Mouse (Mus musculus) gastrocnemius, postnatal 36 days (tissue): ENCODE measurements around the gene Jmy. TPM values are rescaled to one million over a fixed set of nuclear protein-coding genes. Genes with fewer than 3 reads are reported as not detected.

Experiments used
- DNase-seq, 2 experiments: peaks; one replicate each; pipeline ENCODE4 v3.0.0; 2022
- intact Hi-C: fragments of 180-260 bp; cut with DNase I; formaldehyde crosslinking; loops from one replicate; pipeline ENCODE4 v1.15.1; 2025
- total RNA-seq, 2 experiments: library from RNA; stranded (reverse); gene quantifications; 2 replicates each; pipeline ENCODE4 v1.2.3; 2021

The Jmy gene
- total RNA-seq, 2 experiments from 2014 or later = 23.5 to 26.7 TPM

- no peak for DNase-seq
- intact Hi-C loops = no loop called here
Observed at GRCm38 (mm10) chr13:93478344-93478743, 21.3 kb downstream of the Jmy start.

- no peak for DNase-seq
- intact Hi-C loops = no loop called here
Observed at GRCm38 (mm10) chr13:93468355-93468754, 31.3 kb downstream of the Jmy start.

- intact Hi-C loops = no loop called here
- DNase-seq = no peak
Observed at GRCm38 (mm10) chr13:93459566-93459965, 40.0 kb downstream of the Jmy start.

- intact Hi-C loops = no loop called here
- DNase-seq = no peak
Observed at GRCm38 (mm10) chr13:93458616-93459015, 41.0 kb downstream of the Jmy start.

- intact Hi-C loops = no loop called here
- DNase-seq = no peak
Observed at GRCm38 (mm10) chr13:93453275-93453674, 46.3 kb downstream of the Jmy start.

DNA sequence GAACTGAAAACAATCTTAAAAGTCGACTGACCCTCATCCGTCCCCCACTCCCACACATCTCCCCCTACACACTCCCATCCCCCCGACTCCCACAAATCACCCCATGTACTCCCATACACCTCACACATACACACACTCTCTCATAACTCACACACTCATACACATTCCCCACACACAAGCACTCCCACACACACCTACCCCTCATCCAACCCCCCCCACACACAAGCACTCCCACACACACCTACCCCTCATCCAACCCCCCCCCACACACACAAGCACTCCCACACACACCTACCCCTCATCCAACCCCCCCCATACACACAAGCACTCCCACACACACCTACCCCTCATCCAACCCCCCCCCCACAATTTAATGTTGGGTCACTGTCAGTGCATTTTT, 59.4 kb downstream of the Jmy start:
- intact Hi-C loops = loop anchor here (5.0 kb wide), 1 partner anchor 33 kb away; no protein-coding TSS in a partner anchor
- DNase-seq = no peak

DNA sequence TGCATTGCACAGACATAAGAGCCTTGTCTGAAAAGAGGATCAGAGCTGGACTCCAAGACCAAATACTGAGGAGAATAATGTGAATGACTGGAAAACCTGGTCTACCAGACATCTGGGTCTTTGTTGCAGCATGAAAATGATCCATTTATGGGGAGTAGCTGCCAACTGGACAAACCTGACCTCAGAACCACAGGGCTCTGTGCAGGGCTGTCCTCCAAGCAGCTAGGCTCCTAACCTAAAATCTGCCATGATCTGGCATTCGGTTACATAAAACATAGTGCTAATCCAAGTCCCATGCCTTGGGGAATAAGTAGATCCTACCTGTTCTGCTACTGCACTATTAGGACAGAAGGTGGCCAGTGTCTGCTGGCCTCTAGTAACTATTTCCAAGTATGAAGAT, 70.4 kb downstream of the Jmy start:
- intact Hi-C loops = no loop called here
- DNase-seq = no peak

DNA sequence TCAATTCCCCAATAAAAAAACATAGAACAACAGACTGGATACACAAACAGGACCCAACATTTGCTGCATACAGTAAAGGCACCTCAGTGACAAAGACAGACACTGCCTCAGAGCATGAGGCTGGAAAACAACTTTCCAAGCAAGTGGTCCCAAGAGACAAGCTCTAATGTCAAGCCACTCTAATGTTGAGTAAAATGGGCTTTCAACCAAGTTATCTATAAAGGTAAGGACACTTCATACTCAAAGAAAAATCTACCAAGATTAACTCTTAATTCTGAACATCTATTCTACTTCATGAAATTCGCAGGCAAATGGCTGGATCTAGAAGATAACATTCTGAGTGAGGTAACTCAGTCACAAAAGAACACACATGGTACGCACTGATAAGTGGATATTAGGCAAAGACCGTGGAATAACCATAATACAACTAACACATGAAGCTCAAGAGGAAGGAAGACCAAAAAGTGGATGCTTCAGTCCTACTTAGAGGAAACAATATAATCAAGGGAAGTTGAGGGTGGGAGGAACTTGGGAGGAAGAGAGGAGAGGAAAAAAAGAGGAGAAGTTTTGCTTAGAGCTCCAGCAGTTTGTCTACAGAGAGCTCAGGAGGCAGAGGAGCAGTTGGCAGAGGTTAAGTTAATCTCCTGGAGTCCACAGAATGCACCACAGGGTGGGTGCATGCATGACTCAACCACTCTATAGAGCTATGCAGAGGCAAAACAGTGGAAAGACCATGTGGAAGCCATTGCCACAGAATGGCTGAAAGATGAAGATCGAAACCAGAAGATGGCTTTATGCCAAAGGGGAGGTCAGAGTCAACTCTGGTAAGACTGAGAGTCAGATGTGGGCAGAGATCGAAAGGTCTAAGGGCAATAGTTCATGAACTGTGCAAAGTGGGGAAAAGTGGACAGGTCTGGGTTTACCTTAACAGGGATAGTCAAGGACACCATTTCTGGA, 71.4 kb downstream of the Jmy start:
- no peak for DNase-seq
- intact Hi-C loops = no loop called here

- no peak for DNase-seq
- intact Hi-C loops = no loop called here
Observed at GRCm38 (mm10) chr13:93423224-93423623, 76.4 kb downstream of the Jmy start.

DNA sequence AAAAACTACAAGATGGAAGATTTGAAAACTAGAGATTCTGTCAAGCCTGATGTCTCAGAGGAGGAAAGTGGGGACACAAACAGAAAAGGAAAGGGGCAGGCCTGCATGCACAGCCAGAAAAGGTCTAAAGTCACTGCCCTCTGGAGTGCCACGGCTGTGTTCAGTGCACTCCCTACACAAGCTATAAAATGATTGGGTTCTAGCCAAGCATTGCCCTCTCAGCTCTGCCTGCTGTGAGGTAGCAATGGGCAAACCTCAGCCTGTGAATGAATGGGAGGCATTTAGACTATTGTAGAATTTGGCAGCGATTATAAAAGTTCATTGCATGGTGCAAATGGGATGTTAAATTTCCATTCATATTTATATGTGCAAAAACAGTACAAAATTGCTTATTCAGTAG, 79.8 kb downstream of the Jmy start:
- intact Hi-C loops = no loop called here
- no peak for DNase-seq

GRCm38 (mm10) chr13:93418292-93418691, 81.3 kb downstream of the Jmy start:
- intact Hi-C loops = no loop called here

DNA sequence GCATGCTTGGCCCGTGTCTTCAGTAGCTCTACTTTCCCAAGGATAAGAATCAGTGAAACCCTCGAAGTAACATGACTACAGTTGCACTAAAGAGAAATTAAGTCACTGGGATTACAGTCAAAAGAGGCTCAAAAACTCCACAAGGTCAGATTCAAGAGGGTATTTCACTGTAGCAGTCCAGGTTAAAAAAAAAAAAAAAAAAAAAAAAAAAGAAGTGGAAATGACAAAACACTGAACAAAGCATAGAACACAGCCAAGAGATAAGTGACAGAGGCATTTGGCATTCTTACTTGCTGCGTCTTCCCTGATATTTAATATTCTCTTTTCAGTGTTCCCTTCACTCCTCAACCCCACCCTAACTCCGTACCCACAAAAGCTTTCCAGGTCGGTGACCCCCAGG, 84.6 kb downstream of the Jmy start:
- intact Hi-C loops = no loop called here

More at GRCm38 (mm10) chr13:93418292-93418691, 81.3 kb downstream of the Jmy start:
- DNase-seq = no peak

DNA sequence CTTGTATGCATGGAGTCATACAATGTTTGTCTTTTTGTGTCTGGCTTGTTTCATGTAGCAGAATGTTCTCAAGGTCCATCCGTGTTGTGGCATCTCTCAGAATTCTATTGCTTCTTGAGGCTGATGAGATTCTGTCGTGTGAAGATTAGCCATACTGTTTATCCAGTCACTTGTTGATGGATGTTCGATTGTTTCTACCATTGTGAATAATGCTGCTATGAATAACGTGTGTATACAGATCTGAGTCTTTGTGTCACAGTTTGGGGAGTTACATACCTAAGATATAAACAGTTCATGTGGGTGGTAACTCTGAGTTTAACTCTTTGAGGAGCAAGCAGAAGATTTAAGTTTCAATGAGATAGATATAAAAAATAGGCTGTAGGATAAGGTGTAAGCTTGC, 89.3 kb downstream of the Jmy start:
- intact Hi-C loops = no loop called here
- DNase-seq = no peak

More for the DNA sequence above, 84.6 kb downstream of the Jmy start:
- no peak for DNase-seq

- intact Hi-C loops = loop anchor here (5.0 kb wide), 1 partner anchor 35 kb away; no protein-coding TSS in a partner anchor
- DNase-seq = no peak
Observed at GRCm38 (mm10) chr13:93406855-93407254, 92.8 kb downstream of the Jmy start.

DNA sequence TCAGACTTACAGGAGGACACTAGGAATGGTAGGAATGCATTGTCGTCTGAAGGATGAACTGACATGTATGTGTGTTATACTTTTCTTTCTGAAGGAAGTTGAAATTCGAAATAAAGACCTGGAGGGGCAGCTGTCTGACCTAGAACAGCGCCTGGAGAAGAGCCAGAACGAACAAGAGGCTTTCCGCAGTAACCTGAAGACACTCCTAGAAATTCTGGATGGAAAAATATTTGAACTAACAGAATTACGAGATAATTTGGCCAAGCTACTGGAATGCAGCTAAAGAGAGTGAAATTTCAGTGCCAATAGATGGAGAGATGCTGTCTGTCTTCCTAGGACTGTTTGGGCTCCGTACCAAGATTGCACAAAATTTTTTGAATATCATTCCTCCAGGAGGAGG, 97.7 kb downstream of the Jmy start:
- DNase-seq = no peak
- intact Hi-C loops = no loop called here

DNA sequence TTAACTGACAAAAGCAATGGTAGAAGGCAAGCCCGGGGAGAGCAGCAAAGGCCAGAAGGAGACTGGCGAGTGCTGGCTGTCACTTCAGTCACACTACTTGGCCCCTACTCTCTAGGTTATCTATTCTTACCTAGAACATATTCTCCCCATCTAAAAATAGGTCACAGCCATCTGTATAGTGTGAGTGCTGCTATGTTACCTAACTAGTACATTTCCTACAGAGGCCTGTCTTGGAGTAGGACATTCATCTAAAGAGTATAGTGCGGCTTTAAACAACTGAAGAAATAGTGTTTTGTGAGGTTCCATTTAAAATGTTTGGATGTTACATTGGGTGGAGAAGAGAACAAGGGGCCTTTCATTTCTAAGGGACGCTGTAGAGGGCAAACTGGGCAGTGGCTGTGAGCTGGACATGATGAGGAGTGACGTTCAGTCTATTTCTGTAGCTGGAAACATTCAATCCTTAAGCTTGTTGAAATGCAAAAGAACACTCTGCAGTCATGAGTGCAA, 99.8 kb downstream of the Jmy start:
- DNase-seq = no peak
- intact Hi-C loops = no loop called here

DNA sequence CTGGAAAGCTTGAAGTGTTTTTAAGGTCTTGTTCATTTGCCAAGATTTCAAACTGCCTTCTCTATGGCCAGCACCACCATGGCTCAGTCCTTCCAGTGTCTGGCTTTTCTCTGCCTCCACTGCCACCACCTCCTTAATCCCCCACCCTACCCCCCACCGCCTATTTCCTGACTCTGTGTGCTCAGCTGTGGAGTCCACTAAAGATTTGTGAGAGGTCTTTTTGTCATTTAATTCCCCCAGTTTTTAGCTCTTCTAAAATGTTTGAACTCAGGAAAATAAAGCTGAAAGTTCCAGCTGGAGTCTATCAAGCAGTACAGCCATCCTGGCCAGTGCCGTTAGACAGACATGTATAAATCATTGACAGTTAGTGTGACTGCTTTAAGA, 110.4 kb downstream of the Jmy start:
- intact Hi-C loops = no loop called here
- no peak for DNase-seq

- no peak for DNase-seq
- intact Hi-C loops = no loop called here
Observed at GRCm38 (mm10) chr13:93388594-93389241, 110.9 kb downstream of the Jmy start.

GRCm38 (mm10) chr13:93387440-93387839, 112.2 kb downstream of the Jmy start:
- DNase-seq = no peak
- intact Hi-C loops = no loop called here

DNA sequence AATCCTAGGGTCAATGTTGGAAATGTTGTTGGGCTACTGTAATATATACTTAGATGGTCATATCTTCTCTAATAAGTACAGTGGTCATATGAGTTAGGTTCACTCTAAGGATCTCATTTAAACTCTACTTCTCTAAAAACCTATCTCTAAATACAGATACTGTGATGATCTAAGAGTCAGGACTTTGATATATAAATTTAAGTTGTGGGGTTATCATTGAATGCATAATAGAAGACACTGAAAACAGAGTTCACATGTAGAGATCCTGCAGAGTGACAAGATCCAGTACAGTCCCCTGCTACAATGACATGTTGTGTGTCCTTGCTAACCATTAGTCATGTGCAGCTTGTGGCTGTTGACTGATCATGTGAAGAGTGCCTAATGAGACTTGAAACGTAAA, 114.5 kb downstream of the Jmy start:
- intact Hi-C loops = no loop called here

DNA sequence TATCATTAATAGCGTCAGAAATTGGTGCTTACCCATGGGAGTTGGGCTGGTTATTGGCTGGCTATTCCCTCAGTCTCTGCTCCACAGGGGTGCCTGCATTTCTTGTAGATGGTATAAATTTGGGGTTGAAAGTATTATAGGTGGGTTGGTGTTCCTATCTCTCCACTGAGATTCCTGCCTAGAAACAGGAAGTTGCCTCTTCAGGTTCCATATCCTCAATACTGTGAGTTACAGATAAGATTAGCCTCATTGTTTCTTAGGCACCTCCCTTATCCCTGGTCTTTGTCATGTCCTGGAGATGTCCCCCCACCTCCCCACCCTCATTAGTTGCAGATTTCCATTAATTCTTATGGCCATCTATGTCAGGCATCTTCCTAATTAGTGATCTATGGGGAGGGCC, 115.1 kb downstream of the Jmy start:
- DNase-seq = no peak
- intact Hi-C loops = no loop called here

More for the DNA sequence above, 114.5 kb downstream of the Jmy start:
- DNase-seq = no peak

DNA sequence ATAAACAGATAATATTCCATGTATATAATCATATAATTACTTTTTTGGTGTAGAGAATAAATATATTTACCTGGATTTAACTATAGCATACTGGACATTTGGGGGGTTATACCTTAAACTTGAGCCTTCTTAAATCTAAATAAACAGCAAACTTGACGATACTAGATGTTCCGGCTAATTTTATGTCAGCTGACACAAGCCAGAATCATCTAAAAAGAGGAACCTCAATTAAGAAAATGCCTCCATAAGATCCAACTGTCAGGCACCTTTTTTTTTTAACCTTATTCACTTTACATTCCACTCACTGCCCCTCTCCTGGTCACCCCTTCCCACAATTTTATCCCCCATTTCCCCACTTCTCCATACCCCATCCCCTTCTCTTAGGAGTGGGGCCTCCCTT, 116.0 kb downstream of the Jmy start:
- no peak for DNase-seq
- intact Hi-C loops = no loop called here
